Mouse (Mus musculus): ENCODE results near the gene Carns1.

- no peak for TF ChIP-seq CTCF (IDR thresholded peaks at IDR 0.05; ENCODE audit: low read depth)
- TF ChIP-seq EP300 (IDR thresholded peaks at IDR 0.05; ENCODE audit: low read depth): no peak
These were observed 50.8 kb downstream of the Carns1 start for GRCm38 (mm10) chr19:4124432-4124831.
